Mouse (Mus musculus): ENCODE results near the gene Zcchc17. TPM values are rescaled to one million over a fixed set of nuclear protein-coding genes. Genes with fewer than 3 reads are reported as not detected.

Gene Zcchc17
- polyA plus RNA-seq, 1 experiment: 77.8 TPM

DNA sequence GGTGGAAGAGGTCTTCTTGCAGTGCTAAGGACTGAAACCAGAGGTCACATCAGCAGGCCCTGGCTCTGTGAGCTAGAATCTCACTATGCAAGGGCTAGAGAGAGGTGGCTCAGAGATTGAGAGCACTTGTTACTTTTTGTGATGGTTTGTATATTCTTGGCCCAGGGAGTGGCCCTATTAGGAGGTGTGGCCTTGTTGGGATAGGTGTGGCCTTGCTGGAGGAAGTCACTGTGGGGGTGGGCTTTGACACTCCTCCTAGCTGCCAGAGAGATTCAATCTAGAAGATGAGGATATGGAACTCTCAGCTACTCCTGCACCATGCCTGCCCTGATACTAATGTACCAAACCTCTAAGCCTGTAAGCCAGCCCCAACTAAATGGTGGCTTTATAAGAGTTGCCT is 1.8 kb downstream of the Zcchc17 start:
- no peak overlapping the region; the same call in 1 of the 2 replicates for H3K4me3 ChIP-seq (ENCODE audit: insufficient read depth, low read length)
- no peak overlapping the region for H3K27ac ChIP-seq (ENCODE audit: insufficient read depth, low read length)
- no peak for TF ChIP-seq CTCF (IDR thresholded peaks at IDR 0.05; ENCODE audit: extremely low read depth, insufficient read depth, low read length)
- TF ChIP-seq POLR2A (IDR thresholded peaks at IDR 0.05; ENCODE audit: extremely low read depth, insufficient read depth, low read length): no peak
- H3K4me1 ChIP-seq (ENCODE audit: control insufficient read depth, insufficient read depth, low read length): peaks cover 8% of the 10 kb centered on the region

GRCm38 (mm10) chr4:130352588-130352987 is 7.2 kb downstream of the Zcchc17 start:
- no peaks in the 10 kb centered on the region for H3K4me1 ChIP-seq (ENCODE audit: control insufficient read depth, insufficient read depth, low read length)
- H3K4me3 ChIP-seq (ENCODE audit: insufficient read depth, low read length): no peak overlapping the region
- no peak overlapping the region for H3K27ac ChIP-seq (ENCODE audit: insufficient read depth, low read length)
- TF ChIP-seq POLR2A (IDR thresholded peaks at IDR 0.05; ENCODE audit: extremely low read depth, insufficient read depth, low read length) (no peak), CTCF (IDR thresholded peaks at IDR 0.05; ENCODE audit: extremely low read depth, insufficient read depth, low read length) (no peak)

- Histone ChIP-seq H3K27ac (ENCODE audit: insufficient read depth, low read length) (no peak overlapping the region), H3K4me1 (ENCODE audit: control insufficient read depth, insufficient read depth, low read length) (no peaks in the 10 kb centered on the region; the same call in 1 of the 2 replicates), H3K4me3 (ENCODE audit: insufficient read depth, low read length) (no peak overlapping the region)
- TF ChIP-seq CTCF (IDR thresholded peaks at IDR 0.05; ENCODE audit: extremely low read depth, insufficient read depth, low read length) (no peak), POLR2A (IDR thresholded peaks at IDR 0.05; ENCODE audit: extremely low read depth, insufficient read depth, low read length) (no peak)
These were observed 8.9 kb downstream of the Zcchc17 start for GRCm38 (mm10) chr4:130350690-130351422.

DNA sequence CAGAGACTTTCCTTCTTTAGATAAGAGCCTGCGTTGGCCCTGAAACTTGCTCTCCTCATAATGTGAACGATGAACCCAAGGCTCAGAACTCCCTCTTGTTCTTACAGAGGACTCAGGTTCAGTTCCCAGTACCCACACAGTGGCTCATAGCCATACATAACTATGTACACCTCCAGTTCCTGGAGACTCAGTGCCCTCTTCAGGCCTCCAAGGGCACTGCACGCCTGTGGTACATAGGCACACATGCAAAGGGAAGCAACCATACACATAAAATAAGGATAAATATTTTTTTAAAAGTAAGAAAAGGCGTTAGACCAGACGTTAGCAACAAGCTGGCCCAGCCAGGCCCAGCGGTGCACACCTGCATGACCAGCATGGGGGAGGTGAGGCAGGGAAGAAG is 10.1 kb downstream of the Zcchc17 start:
- Histone ChIP-seq H3K4me1 (ENCODE audit: control insufficient read depth, insufficient read depth, low read length) (no peaks in the 10 kb centered on the region; the same call in 1 of the 2 replicates), H3K27ac (ENCODE audit: insufficient read depth, low read length) (no peak overlapping the region), H3K4me3 (ENCODE audit: insufficient read depth, low read length) (no peak overlapping the region)
- TF ChIP-seq CTCF (IDR thresholded peaks at IDR 0.05; ENCODE audit: extremely low read depth, insufficient read depth, low read length): no peak
- TF ChIP-seq POLR2A (IDR thresholded peaks at IDR 0.05; ENCODE audit: extremely low read depth, insufficient read depth, low read length): no peak

- Histone ChIP-seq H3K4me1 (ENCODE audit: control insufficient read depth, insufficient read depth, low read length) (no peaks in the 10 kb centered on the region; the same call in 1 of the 2 replicates), H3K27ac (ENCODE audit: insufficient read depth, low read length) (no peak overlapping the region), H3K4me3 (ENCODE audit: insufficient read depth, low read length) (no peak overlapping the region)
- TF ChIP-seq CTCF (IDR thresholded peaks at IDR 0.05; ENCODE audit: extremely low read depth, insufficient read depth, low read length) (peak; percentile 73), POLR2A (IDR thresholded peaks at IDR 0.05; ENCODE audit: extremely low read depth, insufficient read depth, low read length) (no peak)
These were observed 18.1 kb downstream of the Zcchc17 start for GRCm38 (mm10) chr4:130341691-130342090.

- Histone ChIP-seq H3K27ac (ENCODE audit: insufficient read depth, low read length) (no peak overlapping the region), H3K4me3 (ENCODE audit: insufficient read depth, low read length) (no peak overlapping the region)
- no peak for TF ChIP-seq CTCF (IDR thresholded peaks at IDR 0.05; ENCODE audit: extremely low read depth, insufficient read depth, low read length)
- no peak for TF ChIP-seq POLR2A (IDR thresholded peaks at IDR 0.05; ENCODE audit: extremely low read depth, insufficient read depth, low read length)
These were observed 23.9 kb downstream of the Zcchc17 start for GRCm38 (mm10) chr4:130335867-130336266.

DNA sequence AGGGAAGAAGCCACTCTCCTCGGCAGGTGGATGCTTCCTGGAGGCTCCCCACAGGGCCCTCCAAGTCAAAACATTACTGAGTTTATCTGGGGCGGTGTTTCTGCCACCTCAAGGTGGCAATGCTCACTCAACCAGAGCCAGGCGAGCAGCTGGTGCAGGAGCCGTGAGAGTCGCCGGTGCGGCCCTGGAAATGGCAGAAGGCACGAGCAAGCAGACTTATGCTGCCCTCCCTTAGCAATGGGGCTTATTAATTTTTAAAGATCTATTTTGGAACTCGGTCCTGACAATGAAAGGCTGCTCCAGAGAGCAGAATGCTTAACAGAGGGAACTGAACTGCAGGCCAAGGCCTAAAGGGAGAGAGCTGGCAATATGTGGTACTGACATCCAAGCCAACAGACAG is 32.4 kb downstream of the Zcchc17 start:
- TF ChIP-seq POLR2A (IDR thresholded peaks at IDR 0.05; ENCODE audit: extremely low read depth, insufficient read depth, low read length) (no peak), CTCF (IDR thresholded peaks at IDR 0.05; ENCODE audit: extremely low read depth, insufficient read depth, low read length) (no peak)
- Histone ChIP-seq H3K4me1 (ENCODE audit: control insufficient read depth, insufficient read depth, low read length) (peaks cover 2% of the 10 kb centered on the region; the same call in 1 of the 2 replicates), H3K27ac (ENCODE audit: insufficient read depth, low read length) (no peak overlapping the region), H3K4me3 (ENCODE audit: insufficient read depth, low read length) (no peak overlapping the region)

More at GRCm38 (mm10) chr4:130335867-130336266, 23.9 kb downstream of the Zcchc17 start:
- no peaks in the 10 kb centered on the region for H3K4me1 ChIP-seq (ENCODE audit: control insufficient read depth, insufficient read depth, low read length)

- TF ChIP-seq POLR2A (IDR thresholded peaks at IDR 0.05; ENCODE audit: extremely low read depth, insufficient read depth, low read length) (no peak), CTCF (IDR thresholded peaks at IDR 0.05; ENCODE audit: extremely low read depth, insufficient read depth, low read length) (no peak)
- H3K27ac ChIP-seq (ENCODE audit: insufficient read depth, low read length): no peak overlapping the region
- peaks cover 2% of the 10 kb centered on the region; the same call in 1 of the 2 replicates for H3K4me1 ChIP-seq (ENCODE audit: control insufficient read depth, insufficient read depth, low read length)
- no peak overlapping the region for H3K4me3 ChIP-seq (ENCODE audit: insufficient read depth, low read length)
These were observed 34.3 kb downstream of the Zcchc17 start for GRCm38 (mm10) chr4:130325446-130325845.

DNA sequence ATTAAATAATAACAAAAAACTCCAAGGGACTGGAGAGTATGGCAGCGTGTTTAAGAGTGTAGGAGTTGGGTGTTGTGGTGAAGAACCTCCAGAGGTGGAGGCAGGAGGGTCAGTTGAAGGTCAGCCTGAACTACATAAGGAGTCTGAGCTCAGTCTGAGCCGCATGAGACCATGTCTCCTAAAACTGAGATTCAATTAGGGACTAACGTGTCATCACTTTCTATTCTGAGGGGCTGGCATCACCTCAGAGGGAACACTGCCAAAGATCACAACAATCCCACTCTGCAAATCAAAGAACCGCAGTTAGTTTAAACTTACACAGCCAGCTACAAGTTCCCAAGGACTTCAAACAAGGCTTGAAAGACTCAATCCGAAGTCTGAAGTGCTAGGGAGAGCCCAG is 36.1 kb downstream of the Zcchc17 start:
- Histone ChIP-seq H3K27ac (ENCODE audit: insufficient read depth, low read length) (no peak overlapping the region), H3K4me3 (ENCODE audit: insufficient read depth, low read length) (no peak overlapping the region), H3K4me1 (ENCODE audit: control insufficient read depth, insufficient read depth, low read length) (peaks cover 2% of the 10 kb centered on the region; the same call in 1 of the 2 replicates)
- TF ChIP-seq POLR2A (IDR thresholded peaks at IDR 0.05; ENCODE audit: extremely low read depth, insufficient read depth, low read length): no peak
- TF ChIP-seq CTCF (IDR thresholded peaks at IDR 0.05; ENCODE audit: extremely low read depth, insufficient read depth, low read length): no peak

GRCm38 (mm10) chr4:130323165-130323564 is 36.6 kb downstream of the Zcchc17 start:
- H3K4me3 ChIP-seq (ENCODE audit: insufficient read depth, low read length): no peak overlapping the region
- no peak overlapping the region for H3K27ac ChIP-seq (ENCODE audit: insufficient read depth, low read length)
- peaks cover 2% of the 10 kb centered on the region; the same call in 1 of the 2 replicates for H3K4me1 ChIP-seq (ENCODE audit: control insufficient read depth, insufficient read depth, low read length)
- TF ChIP-seq POLR2A (IDR thresholded peaks at IDR 0.05; ENCODE audit: extremely low read depth, insufficient read depth, low read length) (no peak), CTCF (IDR thresholded peaks at IDR 0.05; ENCODE audit: extremely low read depth, insufficient read depth, low read length) (no peak)

All from cortical plate, adult 2 months (tissue).